Mouse (Mus musculus): ENCODE measurements around the gene Cinp.

- TF ChIP-seq POLR2A (IDR thresholded peaks at IDR 0.05; ENCODE audit: extremely low read depth, insufficient read depth, low read length) (no peak), CTCF (IDR thresholded peaks at IDR 0.05; ENCODE audit: low read depth, low read length) (no peak)
These were observed 17.7 kb downstream of the Cinp start for GRCm38 (mm10) chr12:110871247-110871646.

Measured in liver, adult 2 months (tissue).